Comparison of ENCODE assay signal across 36 mouse cellular contexts in the genomic region with DNA sequence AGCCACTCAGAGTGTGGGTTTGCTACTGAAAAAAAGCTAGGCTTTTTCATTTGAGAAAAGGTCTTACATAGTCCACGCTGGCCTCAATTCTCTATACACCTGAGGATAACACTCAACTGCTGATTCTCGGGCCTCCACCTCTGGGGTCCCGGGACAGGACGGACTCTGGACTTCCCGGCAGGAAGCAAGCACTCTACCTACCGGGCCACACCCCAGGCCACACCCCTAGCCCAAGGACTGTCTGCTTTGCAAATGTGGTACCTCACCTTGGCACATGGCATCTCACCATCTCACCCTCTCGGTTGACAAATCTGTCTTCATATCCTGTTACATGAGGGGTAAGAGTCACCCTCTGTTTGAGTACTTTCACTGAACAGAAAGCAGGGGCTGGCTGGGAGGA. TPM values are rescaled to one million over a fixed set of nuclear protein-coding genes. Genes with fewer than 3 reads are reported as not detected.
"Had no signal": no experiment of that assay in that cellular context is flagged by ENCODE, and none has a peak within 500 bp of the region (broad histone marks: within the 10 kb centered on the region; RNA-seq: fewer than 3 reads in every experiment).

No protein-coding gene starts in this region.

- DNase-seq: forebrain, postnatal 0 days; gastrocnemius, adult 2 months; gastrocnemius, postnatal 14 days; gastrocnemius, postnatal 36 days; heart, adult 18-20 months; kidney, adult 18-20 months; kidney, adult 9 months; kidney, postnatal 14 days; kidney, postnatal 36 days; layer of hippocampus, adult 9-11 months; layer of hippocampus, postnatal 36 days; liver; liver, embryonic 13.5 days had no signal

- H3K27ac ChIP-seq: gastrocnemius, adult 2 months; heart, embryonic 13.5 days; heart, embryonic 15.5 days; hindbrain, embryonic 10.5 days; hindbrain, embryonic 13.5 days; hindbrain, embryonic 15.5 days; hindbrain, postnatal 0 days; kidney, embryonic 15.5 days; kidney, postnatal 0 days; limb, embryonic 10.5 days; limb, embryonic 12.5 days; liver, embryonic 13.5 days; liver, embryonic 15.5 days had no signal

- H3K4me3 ChIP-seq: gastrocnemius, adult 2 months; heart, embryonic 13.5 days; heart, embryonic 15.5 days; hindbrain, embryonic 10.5 days; hindbrain, embryonic 13.5 days; hindbrain, embryonic 15.5 days; kidney, embryonic 15.5 days; limb, embryonic 10.5 days; limb, embryonic 12.5 days; liver, embryonic 13.5 days; liver, embryonic 15.5 days had no signal

- H3K4me1 ChIP-seq: hindbrain, embryonic 10.5 days; hindbrain, embryonic 13.5 days; hindbrain, embryonic 15.5 days; kidney, embryonic 15.5 days; liver, embryonic 13.5 days; liver, embryonic 15.5 days had no signal

- H3K9me3 ChIP-seq: heart, embryonic 13.5 days; heart, embryonic 15.5 days; hindbrain, embryonic 10.5 days; hindbrain, embryonic 13.5 days; hindbrain, embryonic 15.5 days; kidney, embryonic 15.5 days; limb, embryonic 10.5 days; limb, embryonic 12.5 days; liver, embryonic 13.5 days; liver, embryonic 15.5 days had no signal

- H3K4me2 ChIP-seq: heart, embryonic 11.5 days; heart, embryonic 13.5 days; heart, embryonic 15.5 days; hindbrain, embryonic 13.5 days; hindbrain, embryonic 15.5 days; kidney, embryonic 15.5 days; limb, embryonic 12.5 days; liver, embryonic 11.5 days; liver, embryonic 13.5 days; liver, embryonic 15.5 days had no signal

- H3K36me3 ChIP-seq: heart, embryonic 13.5 days; heart, embryonic 15.5 days; hindbrain, embryonic 10.5 days; hindbrain, embryonic 13.5 days; hindbrain, embryonic 15.5 days; kidney, embryonic 15.5 days; limb, embryonic 10.5 days; limb, embryonic 12.5 days; liver, embryonic 13.5 days; liver, embryonic 15.5 days had no signal

- ATAC-seq: forebrain, postnatal 0 days; hindbrain, postnatal 0 days had no signal

- H3K9ac ChIP-seq: forebrain, postnatal 0 days; heart, embryonic 13.5 days; heart, embryonic 15.5 days; hindbrain, embryonic 13.5 days; hindbrain, embryonic 15.5 days; kidney, embryonic 15.5 days; limb, embryonic 12.5 days; liver, embryonic 13.5 days; liver, embryonic 15.5 days had no signal

RNA-seq across cellular contexts. Expression of a gene that starts 17.7 kb away (rescaled TPM):
- total RNA-seq: forebrain, postnatal 0 days; gastrocnemius, adult 2 months; gastrocnemius, postnatal 14 days; gastrocnemius, postnatal 36 days; heart, adult 18-20 months; heart, adult 8-10 months; heart, postnatal 25 days; hindbrain, postnatal 0 days; layer of hippocampus, adult 18-20 months; layer of hippocampus, adult 8-10 months; layer of hippocampus, postnatal 14 days; layer of hippocampus, postnatal 36 days; left cerebral cortex, adult 18-20 months; left cerebral cortex, adult 8-10 months; left cerebral cortex, postnatal 14 days; left cerebral cortex, postnatal 36 days had no signal
- polyA plus RNA-seq: forebrain, postnatal 0 days; gonadal fat pad, adult 2 months; hindbrain, embryonic 13.5 days; hindbrain, embryonic 15.5 days; hindbrain, postnatal 0 days had no signal
